Mouse (Mus musculus) granulocyte monocyte progenitor cell, adult 5-6 weeks (primary cell): ENCODE data around the gene Gm28043. TPM values are rescaled to one million over a fixed set of nuclear protein-coding genes. Genes with fewer than 3 reads are reported as not detected.

Experiments used
- ATAC-seq: replicated peaks from 2 replicates; pipeline ENCODE4 v1.8.0; 2016; ENCODE audit warnings: mild to moderate bottlenecking, moderate TSS enrichment, inconsistent platforms; ENCODE audit not compliant: poor library complexity, severe bottlenecking
- total RNA-seq, 2 experiments: library from RNA; stranded (forward) in 1 of 2; stranded (reverse) in 1 of 2; fragments of 200-712, 200-1000 nt in 1 of 2; fragments of >200 nt in 1 of 2; fragmentation: Nextera tagmentation in 1 of 2; gene quantifications; 2 replicates each; pipeline ENCODE4 v1.2.3; 2014 to 2017

Gm28043 gene
- total RNA-seq, 2 experiments from 2014 or later, result 5.4 to 6.1 TPM

- no peak for ATAC-seq
Observed at GRCm38 (mm10) chr17:29732522-29732921, 117.8 kb downstream of the Gm28043 start.

DNA sequence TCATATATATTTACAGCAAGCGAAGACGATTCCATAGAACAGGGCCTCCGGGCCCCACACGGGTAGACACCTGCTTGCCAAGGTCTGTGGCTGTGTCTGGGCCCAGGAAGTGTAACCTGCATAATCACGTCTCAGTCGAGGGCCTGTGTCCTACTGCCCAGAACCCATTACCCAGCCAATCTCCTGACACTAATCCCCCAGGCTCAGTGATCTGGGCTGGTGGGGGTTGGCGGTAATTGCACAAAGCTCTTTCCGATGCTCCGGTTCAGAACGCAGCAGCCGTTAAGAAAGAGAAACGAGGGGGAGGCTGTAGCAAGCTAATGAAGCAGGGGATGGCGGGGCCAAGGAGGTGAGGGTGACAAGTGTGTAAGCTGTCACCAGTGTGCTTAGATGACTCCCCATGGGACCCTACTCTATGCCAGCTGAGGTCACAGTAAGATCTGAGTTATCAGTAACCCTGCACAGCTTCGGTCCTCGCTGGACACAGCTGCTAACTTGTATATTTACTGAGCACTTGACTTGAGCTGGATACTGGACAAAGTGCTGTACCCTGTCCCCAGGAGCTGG, 121.9 kb downstream of the Gm28043 start:
- ATAC-seq, result no peak

- peak; percentile 83 for ATAC-seq
Observed at GRCm38 (mm10) chr17:29737849-29738804, 123.5 kb downstream of the Gm28043 start.

DNA sequence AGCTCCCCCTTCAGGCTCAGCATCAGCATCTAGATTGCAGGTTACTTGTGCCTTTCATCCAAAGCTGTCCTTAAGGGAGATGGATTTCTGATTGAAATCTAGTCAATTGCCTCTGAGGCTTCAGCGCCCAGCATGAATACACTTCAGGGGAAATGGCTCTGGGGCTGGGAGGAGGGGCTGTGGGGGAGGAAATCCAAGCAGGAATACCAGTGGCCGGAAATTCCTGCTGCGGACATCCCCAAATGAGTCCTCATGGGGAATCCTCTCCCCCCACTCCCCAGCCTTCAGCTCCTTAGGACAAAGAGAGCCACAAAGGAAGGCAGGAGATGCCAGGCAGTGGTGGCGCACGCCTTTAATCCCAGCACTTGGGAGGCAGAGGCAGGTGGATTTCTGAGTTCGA, 132.8 kb downstream of the Gm28043 start:
- ATAC-seq, result no peak

Other genes starting within 250 kb of the Gm28043 start
- 33.0 and 59.6 TPM in 2 replicates for gene Pim1, start 124.1 kb upstream of the Gm28043 start, total RNA-seq (2014; fragmentation: Nextera tagmentation)
- 89.9 and 94.0 TPM in 2 replicates for gene Pim1, start 124.1 kb upstream of the Gm28043 start, total RNA-seq (2017)
- gene Gm17657, start 65.2 kb upstream of the Gm28043 start, total RNA-seq (2014; fragmentation: Nextera tagmentation), result 0.47 TPM in 1 of 2 replicates, not detected in the other
- gene Gm17657, start 65.2 kb upstream of the Gm28043 start, total RNA-seq (2017), result not detected in 2 replicates
- 24.8 and 34.1 TPM in 2 replicates for gene Tbc1d22b, start 65.1 kb upstream of the Gm28043 start, total RNA-seq (2014; fragmentation: Nextera tagmentation)
- 8.3 and 10.2 TPM in 2 replicates for gene Tbc1d22b, start 65.1 kb upstream of the Gm28043 start, total RNA-seq (2017)
- not detected in 2 replicates for gene Tmem217, start 62.5 kb upstream of the Gm28043 start, total RNA-seq (2014; fragmentation: Nextera tagmentation)
- not detected in 2 replicates for gene Tmem217, start 62.5 kb upstream of the Gm28043 start, total RNA-seq (2017)
- 42.3 and 44.2 TPM in 2 replicates for gene Rnf8, start 86 bp upstream of the Gm28043 start, total RNA-seq (2014; fragmentation: Nextera tagmentation)
- gene Rnf8, start 86 bp upstream of the Gm28043 start, total RNA-seq (2017), result 34.7 and 48.5 TPM in 2 replicates
- 33.2 and 69.7 TPM in 2 replicates for gene Cmtr1, start 45.7 kb downstream of the Gm28043 start, total RNA-seq (2014; fragmentation: Nextera tagmentation)
- gene Cmtr1, start 45.7 kb downstream of the Gm28043 start, total RNA-seq (2017), result 144 and 178 TPM in 2 replicates
- 22.8 and 23.7 TPM in 2 replicates for gene Ccdc167, start 102.2 kb downstream of the Gm28043 start, total RNA-seq (2014; fragmentation: Nextera tagmentation)
- gene Ccdc167, start 102.2 kb downstream of the Gm28043 start, total RNA-seq (2017), result 7.8 and 8.9 TPM in 2 replicates